Mouse (Mus musculus) frontal cortex, postnatal 25 days (tissue): ENCODE measurements around the gene Slc6a3.
A peak's percentile ranks its signal among the peaks of the same experiment; 100 is the strongest.

Experiments
- DNase-seq, 2 experiments: peaks; one replicate each; pipeline ENCODE4 v3.0.0; 2022; ENCODE audit warnings: low spot score in 2 of 2

Slc6a3 gene

GRCm38 (mm10) chr13:73591488-73591887 lies 54.9 kb downstream of the Slc6a3 start:
- DNase-seq: no peak

DNA sequence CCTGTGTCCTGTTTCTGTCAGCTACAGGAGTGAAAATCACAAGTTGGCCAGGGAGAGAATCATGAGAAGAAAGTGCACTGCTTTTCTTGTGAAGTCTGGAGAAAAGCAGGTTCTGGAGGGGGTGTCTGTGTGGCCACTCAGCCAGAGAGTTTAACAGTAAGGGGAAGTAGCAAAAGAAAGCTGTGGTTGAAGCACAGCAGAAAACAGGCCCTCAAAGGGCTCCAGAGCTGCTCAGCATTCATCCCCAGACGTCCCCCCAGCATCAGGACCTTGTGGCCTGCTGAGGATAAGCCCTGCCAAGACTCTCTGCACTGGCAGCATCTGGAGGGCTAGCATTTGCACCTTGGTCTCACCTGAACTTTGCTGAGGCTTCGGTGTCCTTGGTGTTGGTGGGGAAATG lies 56.0 kb downstream of the Slc6a3 start:
- no peak for DNase-seq

- no peak for DNase-seq
These were observed 59.7 kb downstream of the Slc6a3 start for GRCm38 (mm10) chr13:73596276-73596675.

- DNase-seq: no peak
These were observed 63.7 kb downstream of the Slc6a3 start for GRCm38 (mm10) chr13:73600217-73600616.

DNA sequence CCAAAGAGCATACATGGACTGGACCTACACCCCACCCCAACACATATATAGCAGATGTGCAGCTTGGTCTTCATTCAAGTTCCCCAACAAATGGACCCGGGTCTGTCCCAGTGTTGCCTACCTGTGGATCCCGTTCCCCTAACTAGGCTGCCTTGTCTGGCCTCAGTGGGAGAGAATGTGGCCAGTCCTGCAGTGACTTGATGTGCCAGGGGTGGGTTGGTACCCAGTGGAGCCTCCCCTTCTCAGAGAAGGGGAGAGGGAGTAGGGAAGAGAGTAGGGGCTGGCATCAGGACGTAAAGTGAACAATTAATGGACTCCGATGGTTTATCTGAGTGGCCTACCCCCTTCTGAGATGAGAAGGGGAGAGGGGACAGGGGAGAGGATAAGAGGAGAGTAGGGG lies 66.5 kb downstream of the Slc6a3 start:
- DNase-seq: no peak

GRCm38 (mm10) chr13:73603522-73604155 lies 67.1 kb downstream of the Slc6a3 start, which contains the start of gene Clptm1l:
TSS of gene Clptm1l (plus strand) at chr13:73604006.
- DNase-seq: peak; percentile 98 to 99

GRCm38 (mm10) chr13:73604156-73604957 lies 67.8 kb downstream of the Slc6a3 start:
- DNase-seq: no peak

DNA sequence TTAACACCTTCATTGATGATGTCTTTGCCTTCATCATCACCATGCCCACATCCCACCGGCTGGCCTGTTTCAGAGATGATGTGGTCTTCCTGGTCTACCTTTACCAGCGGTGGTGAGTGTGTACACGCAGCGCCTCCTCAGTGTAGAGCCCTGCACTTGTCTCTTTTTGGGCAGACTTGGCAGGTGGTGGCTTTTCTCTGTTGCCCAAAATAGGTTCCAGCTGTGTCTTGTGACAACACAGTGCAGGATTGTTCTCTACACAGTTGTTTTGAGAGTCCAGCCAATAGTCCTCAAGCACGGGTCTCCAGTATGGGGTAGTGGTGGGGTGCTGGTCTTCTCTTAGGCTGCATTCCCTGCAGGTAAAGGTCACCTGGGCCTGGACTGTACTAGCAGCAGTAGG lies 81.9 kb downstream of the Slc6a3 start:
- DNase-seq: no peak

DNA sequence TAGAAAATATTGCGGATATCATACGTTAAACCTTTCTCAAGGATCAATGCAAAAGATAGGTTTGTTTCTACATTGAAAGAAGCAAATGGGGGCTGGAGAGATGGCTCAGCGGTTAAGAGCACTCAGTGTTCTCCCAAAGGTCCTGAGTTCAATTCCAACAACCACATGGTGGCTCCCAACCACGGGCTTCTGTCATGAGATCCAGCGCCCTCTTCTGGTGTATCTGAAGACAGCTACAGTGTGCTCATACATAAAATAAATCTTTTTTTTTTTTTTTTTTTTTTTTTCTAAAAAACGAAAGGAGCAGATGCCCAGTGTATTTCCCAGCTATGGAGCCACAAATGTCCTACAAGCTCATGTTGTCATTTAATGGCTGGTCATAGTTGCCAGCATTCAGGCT lies 84.1 kb downstream of the Slc6a3 start:
- DNase-seq: no peak

DNA sequence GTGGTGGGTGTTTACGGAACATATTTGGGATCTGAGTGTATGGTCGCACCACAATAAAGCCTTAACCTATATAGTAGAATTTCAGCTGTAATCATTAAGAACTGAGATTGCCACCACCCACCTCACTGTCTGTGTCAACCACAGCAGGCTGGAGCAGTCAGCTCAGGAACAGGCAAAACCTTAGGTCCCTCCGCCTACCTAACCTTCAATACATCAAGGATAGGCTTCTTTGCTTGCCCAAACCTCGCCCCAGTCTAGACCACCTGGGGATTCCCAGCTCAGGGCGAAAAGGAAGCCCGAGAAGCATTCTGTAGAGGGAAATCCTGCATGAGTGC lies 89.8 kb downstream of the Slc6a3 start:
- DNase-seq: no peak

DNA sequence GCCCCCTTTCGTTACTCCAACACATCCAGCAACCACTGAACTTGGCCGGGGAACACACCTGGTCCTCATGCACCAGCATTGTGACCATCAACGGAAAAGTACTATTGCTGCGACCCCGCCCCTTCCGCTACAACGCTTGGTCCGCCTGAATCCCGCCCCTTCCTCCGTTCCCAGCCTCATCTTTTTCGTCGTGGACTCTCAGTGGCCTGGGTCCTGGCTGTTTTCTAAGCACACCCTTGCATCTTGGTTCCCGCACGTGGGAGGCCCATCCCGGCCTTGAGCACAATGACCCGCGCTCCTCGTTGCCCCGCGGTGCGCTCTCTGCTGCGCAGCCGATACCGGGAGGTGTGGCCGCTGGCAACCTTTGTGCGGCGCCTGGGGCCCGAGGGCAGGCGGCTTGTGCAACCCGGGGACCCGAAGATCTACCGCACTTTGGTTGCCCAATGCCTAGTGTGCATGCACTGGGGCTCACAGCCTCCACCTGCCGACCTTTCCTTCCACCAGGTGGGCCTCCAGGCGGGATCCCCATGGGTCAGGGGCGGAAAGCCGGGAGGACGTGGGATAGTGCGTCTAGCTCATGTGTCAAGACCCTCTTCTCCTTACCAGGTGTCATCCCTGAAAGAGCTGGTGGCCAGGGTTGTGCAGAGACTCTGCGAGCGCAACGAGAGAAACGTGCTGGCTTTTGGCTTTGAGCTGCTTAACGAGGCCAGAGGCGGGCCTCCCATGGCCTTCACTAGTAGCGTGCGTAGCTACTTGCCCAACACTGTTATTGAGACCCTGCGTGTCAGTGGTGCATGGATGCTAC lies 90.4 kb downstream of the Slc6a3 start, which contains the start of gene Tert:
Gene Tert (plus strand): TSS at position 167 of the 805 bp plus-strand sequence.
- peak in 1 of 2 experiments; percentile 28 for DNase-seq
